Mouse (Mus musculus): ENCODE results near the gene Nphp4. TPM values are rescaled to one million over a fixed set of nuclear protein-coding genes. Genes with fewer than 3 reads are reported as not detected.

Gene Nphp4
- total RNA-seq, 1 experiment from 2014 or later: not detected

Other genes with a start within 250 kb of the Nphp4 start
- 0.39 to 0.86 TPM in 2 of 3 replicates, not detected in the other for gene Gpr153, start 202.5 kb upstream of the Nphp4 start, total RNA-seq (2017)
- not detected in 3 replicates for gene Hes3, start 185.0 kb upstream of the Nphp4 start, total RNA-seq (2017)
- gene Icmt, start 179.5 kb upstream of the Nphp4 start, total RNA-seq (2017): 10.5 to 18.2 TPM (median 14.9 TPM) in 3 replicates
- not detected in 3 replicates for gene Rnf207, start 157.7 kb upstream of the Nphp4 start, total RNA-seq (2017)
- gene Rpl22, start 151.0 kb upstream of the Nphp4 start, total RNA-seq (2017): 1,335 to 1,418 TPM (median 1,365 TPM) in 3 replicates
- gene Chd5, start 138.1 kb upstream of the Nphp4 start, total RNA-seq (2017): 0.10 to 0.39 TPM in 2 of 3 replicates, not detected in the other
- 75.3 to 156 TPM (median 133 TPM) in 3 replicates for gene Kcnab2, start 1.2 kb downstream of the Nphp4 start, total RNA-seq (2017)

All from monocyte, adult 5-6 weeks (primary cell).